ENCODE assay signal across 8 mouse cellular contexts in genomic region chr12:36155141-36155641, GRCm38 (mm10). TPM values are rescaled to one million over a fixed set of nuclear protein-coding genes. Genes with fewer than 3 reads are reported as not detected.
DNase-seq lines count a peak whose midpoint lies in the region; ATAC-seq lines count a peak whose summit lies in the region.

No protein-coding gene starts in this region.

- H3K27ac ChIP-seq in forebrain, embryonic 11.5 days (ENCODE audit: low read depth, low read length), result no peak overlapping the region
- peak overlapping the region; percentile 97; the same call in 1 of the 2 replicates for H3K27ac ChIP-seq in limb, embryonic 10.5 days
- peak overlapping the region; percentile 92 for H3K27ac ChIP-seq in midbrain, embryonic 15.5 days

- H3K27me3 ChIP-seq in forebrain, embryonic 11.5 days (ENCODE audit: control insufficient read depth, insufficient read depth, low read length), result no peaks in the 10 kb centered on the region
- H3K27me3 ChIP-seq in limb, embryonic 10.5 days (ENCODE audit: low read depth, poor library complexity, severe bottlenecking), result no peaks in the 10 kb centered on the region
- no peaks in the 10 kb centered on the region for H3K27me3 ChIP-seq in midbrain, embryonic 15.5 days (replicated peaks)

- peak overlapping the region; percentile 87 for H3K4me3 ChIP-seq in forebrain, embryonic 11.5 days (ENCODE audit: low read depth, low read length)
- H3K4me3 ChIP-seq in limb, embryonic 10.5 days, result peak overlapping the region; percentile 85
- H3K4me3 ChIP-seq in midbrain, embryonic 15.5 days, result peak overlapping the region; percentile 73

- no peaks in the 10 kb centered on the region for H3K4me1 ChIP-seq in forebrain, embryonic 11.5 days (replicated peaks; ENCODE audit: control insufficient read depth, insufficient read depth, low read length)
- peaks cover 23% of the 10 kb centered on the region for H3K4me1 ChIP-seq in limb, embryonic 10.5 days
- H3K4me1 ChIP-seq in midbrain, embryonic 15.5 days, result peaks cover 32% of the 10 kb centered on the region

- H3K4me2 ChIP-seq in forebrain, embryonic 11.5 days (ENCODE audit: low read depth, low read length, severe bottlenecking), result peak overlapping the region; percentile 76
- peak overlapping the region; percentile 63 for H3K4me2 ChIP-seq in midbrain, embryonic 15.5 days

- H3K9me3 ChIP-seq in forebrain, embryonic 11.5 days (ENCODE audit: control insufficient read depth, low read length), result no peaks in the 10 kb centered on the region
- H3K9me3 ChIP-seq in limb, embryonic 10.5 days (replicated peaks), result no peaks in the 10 kb centered on the region
- H3K9me3 ChIP-seq in midbrain, embryonic 15.5 days, result no peaks in the 10 kb centered on the region

- DNase-seq in gastrocnemius, postnatal 10 days, result peak; percentile 13
- DNase-seq in gastrocnemius, postnatal 36 days, result no peak
- DNase-seq in adipocyte (ENCODE audit: low spot score), result peak; percentile 55
- no peak for DNase-seq in forebrain, embryonic 11.5 days (ENCODE audit: low spot score)
- no peak for DNase-seq in limb, embryonic 10.5 days (ENCODE audit: low spot score)
- peak; percentile 71 for DNase-seq in thymus, postnatal 0 days (ENCODE audit: low spot score)

- peak overlapping the region; percentile 90 for H3K9ac ChIP-seq in forebrain, embryonic 11.5 days (ENCODE audit: low read length)
- peak overlapping the region; percentile 80 for H3K9ac ChIP-seq in midbrain, embryonic 15.5 days

- WGBS in forebrain, embryonic 11.5 days, result 19% methylated on average over 8 of the region's 8 CpGs
- 15% methylated on average over 8 of the region's 8 CpGs for WGBS in limb, embryonic 10.5 days
- 6% methylated on average over 8 of the region's 8 CpGs for WGBS in midbrain, embryonic 15.5 days

- no peaks in the 10 kb centered on the region for H3K36me3 ChIP-seq in forebrain, embryonic 11.5 days (ENCODE audit: control insufficient read depth, insufficient read depth, low read length)
- peaks cover 10% of the 10 kb centered on the region; the same call in 1 of the 2 replicates for H3K36me3 ChIP-seq in limb, embryonic 10.5 days
- H3K36me3 ChIP-seq in midbrain, embryonic 15.5 days (replicated peaks), result no peaks in the 10 kb centered on the region

- intact Hi-C loops in gastrocnemius, postnatal 36 days (cut with DNase I), result no loop called here

- ATAC-seq in forebrain, embryonic 11.5 days (replicated peaks; ENCODE audit: low FRiP score), result no peak
- peak; percentile 3 for ATAC-seq in inflammation-experienced regulatory T-cells, adult 6 months
- no peak for ATAC-seq in midbrain, embryonic 15.5 days (replicated peaks)

RNA-seq across cellular contexts. Expression of gene Ankmy2, which starts 1.7 kb away (rescaled TPM):
- 10 to 100 TPM; 13.0 to 16.5 TPM for total RNA-seq in gastrocnemius, postnatal 10 days (2021)
- total RNA-seq in gastrocnemius, postnatal 36 days (2021), result 1 to 10 TPM; 5.6 to 6.6 TPM
- polyA plus RNA-seq in forebrain, embryonic 11.5 days (2014; fragmentation: Nextera tagmentation; extraction: Ambion mirVana), result 26.3 and 30.6 TPM in 2 replicates
- polyA plus RNA-seq in inflammation-experienced regulatory T-cells, adult 6 months (2017; shearing (Covaris generic)), result 10 to 100 TPM; 37.6 to 51.3 (median 47.3) TPM
- polyA plus RNA-seq in limb, embryonic 10.5 days (2016; fragmentation: Nextera tagmentation; extraction: Ambion mirVana), result 17.3 and 20.1 TPM in 2 replicates
- 67.8 and 77.3 TPM in 2 replicates for polyA plus RNA-seq in midbrain, embryonic 15.5 days (2015; fragmentation: Nextera tagmentation; extraction: Ambion mirVana)
- polyA plus RNA-seq in thymus, postnatal 0 days (2015; fragmentation: Nextera tagmentation; extraction: Ambion mirVana), result 24.1 and 24.4 TPM in 2 replicates

RNA-seq across cellular contexts. Expression of gene Bzw2, which starts 2.7 kb away (rescaled TPM):
- total RNA-seq in gastrocnemius, postnatal 10 days (2021), result 100 to 1,000 TPM; 149 to 155 TPM
- total RNA-seq in gastrocnemius, postnatal 36 days (2021), result 100 to 1,000 TPM in 1 of 2 experiments, 10 to 100 TPM in 1; 98.9 to 109 TPM
- 271 and 279 TPM in 2 replicates for polyA plus RNA-seq in forebrain, embryonic 11.5 days (2014; fragmentation: Nextera tagmentation; extraction: Ambion mirVana)
- 100 to 1,000 TPM; 133 to 204 (median 162) TPM for polyA plus RNA-seq in inflammation-experienced regulatory T-cells, adult 6 months (2017; shearing (Covaris generic))
- polyA plus RNA-seq in limb, embryonic 10.5 days (2016; fragmentation: Nextera tagmentation; extraction: Ambion mirVana), result 293 and 316 TPM in 2 replicates
- polyA plus RNA-seq in midbrain, embryonic 15.5 days (2015; fragmentation: Nextera tagmentation; extraction: Ambion mirVana), result 373 and 395 TPM in 2 replicates
- polyA plus RNA-seq in thymus, postnatal 0 days (2015; fragmentation: Nextera tagmentation; extraction: Ambion mirVana), result 251 and 260 TPM in 2 replicates

Comparison
In these comparisons a context has a peak if more than half of its experiments do, and no peak if none do; other contexts are left out.
1. DNase-seq: peak in gastrocnemius, postnatal 10 days (single experiment), adipocyte (single experiment) and thymus, postnatal 0 days (single experiment); none in gastrocnemius, postnatal 36 days (0 of 2), forebrain, embryonic 11.5 days (single experiment) and limb, embryonic 10.5 days (single experiment).
2. Peak in every context shown above with its lines, with median percentiles within 50 percentile points of each other: H3K4me3 ChIP-seq.